Mouse (Mus musculus) heart, adult 2 months (tissue): ENCODE measurements at regions not wholly inside any gene's neighbourhood (a gene's known extent, or its start where the extent isn't known, plus 50 kb on each side); places are given as distances from the start of the nearest gene placed in this dataset.

ENCODE experiments used
- DNase-seq, 2 experiments: peaks; one replicate each; pipeline ENCODE4 v3.0.0; 2021
- H3K27ac ChIP-seq: fragments of 200-600 bp; 2 replicates; pipeline ENCODE4 v1.8.1; 2022
- H3K27me3 ChIP-seq: fragments of 200-500 bp; 2 replicates; pipeline ENCODE4 v1.6.1; 2012; ENCODE audit warnings: mild to moderate bottlenecking, low read length, inconsistent platforms, mixed read lengths; ENCODE audit not compliant: control insufficient read depth, insufficient read depth
- H3K36me3 ChIP-seq: fragments of 200-500 bp; 2 replicates; pipeline ENCODE4 v1.6.1; 2012; ENCODE audit warnings: low read length, inconsistent platforms; ENCODE audit not compliant: control insufficient read depth, insufficient read depth
- H3K4me1 ChIP-seq: fragments of 200-500 bp; 2 replicates; pipeline ENCODE4 v1.6.1; 2011; ENCODE audit warnings: low read length; ENCODE audit not compliant: control insufficient read depth, insufficient read depth
- H3K4me3 ChIP-seq: fragments of 200-600 bp; 2 replicates; pipeline ENCODE4 v1.8.1; 2022
- H3K79me2 ChIP-seq: fragments of 200-500 bp; replicated peaks from 2 replicates; pipeline ENCODE4 v1.6.1; 2012; ENCODE audit warnings: mild to moderate bottlenecking, inconsistent platforms, low read length, moderate library complexity, mixed read lengths; ENCODE audit not compliant: control insufficient read depth, insufficient read depth
- H3K9ac ChIP-seq: fragments of 200-500 bp; 2 replicates; pipeline ENCODE4 v1.6.1; 2012; ENCODE audit warnings: low read depth, mild to moderate bottlenecking, control low read depth, inconsistent platforms, low read length, mixed read lengths
- CTCF ChIP-seq: fragments of 200-600 bp; IDR thresholded peaks from 2 replicates; pipeline ENCODE4 v1.8.1; 2022; ENCODE audit warnings: antibody characterized with exemption, mild to moderate bottlenecking, moderate library complexity
- EP300 ChIP-seq: fragments of 200-500 bp; IDR thresholded peaks from 2 replicates; pipeline ENCODE4 v1.6.1; 2011; ENCODE audit warnings: low read depth, low read length, control low read depth; ENCODE audit not compliant: insufficient read depth
- POLR2A ChIP-seq: fragments of 200-500 bp; IDR thresholded peaks from 2 replicates; pipeline ENCODE4 v1.6.1; 2011; ENCODE audit warnings: mild to moderate bottlenecking, low read depth, low read length, control low read depth; ENCODE audit not compliant: insufficient read depth
- WGBS: fragments of 180-500 bp; shearing (Covaris S2); methylation state at CpG from one replicate; pipeline ENCODE4 v1.1.7; 2018; 5-methylcytosine and 5-hydroxymethylcytosine counted together
- intact Hi-C: fragments of 180-260 bp; cut with DNase I; formaldehyde crosslinking; loops from one replicate; pipeline ENCODE4 v1.15.1; 2025

- intact Hi-C loops: no loop called here
- Histone ChIP-seq H3K27ac (no peak overlapping the region), H3K27me3 (no peaks in the 10 kb centered on the region), H3K4me1 (peaks cover 2% of the 10 kb centered on the region), H3K36me3 (no peaks in the 10 kb centered on the region; the same call in none of the 2 replicates), H3K9ac (no peak overlapping the region), H3K4me3 (no peak overlapping the region), H3K79me2 (no peaks in the 10 kb centered on the region)
- no peak for TF ChIP-seq POLR2A
- no peak for TF ChIP-seq CTCF
- no peak for TF ChIP-seq EP300
- no peak for DNase-seq
- WGBS: 30% methylated on average over 5 of the region's 5 CpGs
Observed at GRCm38 (mm10) chr2:50810336-50811066, 338.4 kb downstream of the Rnd3 start.

DNA sequence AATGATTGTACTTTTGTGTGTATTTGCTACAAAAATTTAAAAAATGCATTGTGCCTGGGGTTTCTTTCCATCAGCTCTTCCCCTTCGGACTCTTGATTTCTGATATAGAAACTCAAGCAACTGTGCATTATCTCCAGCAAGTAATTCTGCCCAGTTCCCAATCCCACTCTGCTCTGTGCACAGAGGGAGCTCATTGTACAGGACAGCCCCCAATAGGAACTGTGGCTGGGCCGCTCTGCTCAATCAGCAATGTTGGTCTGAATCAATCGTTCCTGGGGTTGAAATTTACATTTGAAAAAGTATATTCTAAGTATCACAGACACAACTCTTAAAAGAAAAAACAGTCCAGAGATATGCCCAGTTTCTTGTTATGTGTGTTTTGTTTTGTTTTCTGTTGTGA lies 339.1 kb downstream of the Rnd3 start:
- H3K9ac ChIP-seq: no peak overlapping the region
- H3K27ac ChIP-seq: no peak overlapping the region
- no peak for DNase-seq
- TF ChIP-seq POLR2A (no peak), EP300 (no peak), CTCF (no peak)
- no peaks in the 10 kb centered on the region for H3K79me2 ChIP-seq
- no peaks in the 10 kb centered on the region; the same call in none of the 2 replicates for H3K36me3 ChIP-seq
- intact Hi-C loops: no loop called here
- no peak overlapping the region for H3K4me3 ChIP-seq
- H3K4me1 ChIP-seq: peaks cover 2% of the 10 kb centered on the region
- no peaks in the 10 kb centered on the region for H3K27me3 ChIP-seq
- 70% methylated on average over 3 of the region's 3 CpGs for WGBS

DNA sequence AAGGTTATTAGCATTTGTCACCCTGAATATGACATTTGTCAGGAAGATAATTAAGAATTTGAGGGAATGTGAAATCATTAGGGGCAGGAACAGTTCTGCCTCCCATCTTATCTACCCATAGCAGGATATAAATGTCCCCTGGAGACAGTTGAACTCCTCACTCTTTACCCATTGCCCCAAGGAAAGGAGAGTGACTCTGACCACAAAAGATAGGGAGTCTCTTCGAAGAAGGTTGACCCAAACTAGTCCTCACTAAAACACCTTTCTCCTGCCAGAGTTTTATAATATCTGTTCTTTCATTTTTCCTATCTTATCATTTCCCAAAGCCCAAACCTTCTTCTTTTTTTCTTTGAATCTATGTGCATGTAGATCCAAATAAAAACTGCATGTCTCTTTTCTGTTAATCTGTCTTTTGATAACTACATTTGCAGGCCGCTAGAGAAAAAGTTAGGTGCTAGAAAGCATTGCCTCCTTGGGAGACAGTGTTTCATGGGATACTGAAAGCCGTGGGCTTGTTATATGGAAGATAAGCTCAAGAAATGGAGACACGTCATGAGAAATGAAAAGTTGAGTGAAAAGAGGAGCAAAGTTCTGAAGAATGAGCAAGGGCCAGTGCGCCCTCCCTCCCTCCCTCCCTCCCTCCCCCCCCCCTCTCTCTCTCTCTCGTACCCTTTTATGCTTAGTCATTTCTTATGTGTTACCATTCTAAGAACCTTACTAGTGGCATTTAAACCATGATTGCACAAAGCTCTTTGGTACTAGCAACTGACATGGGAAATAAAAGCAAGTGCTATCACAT lies 341.6 kb downstream of the Rnd3 start:
- Histone ChIP-seq H3K4me3 (no peak overlapping the region), H3K27ac (no peak overlapping the region), H3K36me3 (no peaks in the 10 kb centered on the region; the same call in none of the 2 replicates), H3K27me3 (no peaks in the 10 kb centered on the region), H3K79me2 (no peaks in the 10 kb centered on the region), H3K9ac (no peak overlapping the region), H3K4me1 (no peaks in the 10 kb centered on the region)
- no peak for DNase-seq
- intact Hi-C loops: no loop called here
- WGBS: 79% methylated on average over 6 of the region's 6 CpGs
- TF ChIP-seq POLR2A (no peak), EP300 (no peak), CTCF (no peak)

DNA sequence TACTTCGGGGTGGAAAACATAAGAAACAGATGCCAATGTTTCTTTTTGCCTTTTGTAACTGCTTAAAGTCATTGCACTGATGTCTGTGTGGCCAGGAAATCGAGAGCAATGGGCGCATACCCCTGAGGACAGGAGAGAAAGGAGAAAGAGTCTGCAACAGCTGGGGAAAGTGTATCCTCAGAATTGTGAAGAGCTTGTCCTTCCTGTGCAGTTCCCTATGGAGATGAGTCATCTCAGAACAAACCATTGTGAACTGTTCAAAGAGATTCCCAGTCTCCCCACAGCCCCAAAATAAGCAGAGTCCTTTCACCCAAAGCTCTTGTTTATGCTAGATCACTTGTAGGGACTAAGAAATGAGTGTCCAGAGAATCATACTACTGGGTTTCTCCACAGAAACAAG lies 343.3 kb downstream of the Rnd3 start:
- intact Hi-C loops: no loop called here
- H3K36me3 ChIP-seq: no peaks in the 10 kb centered on the region; the same call in none of the 2 replicates
- no peak overlapping the region for H3K4me3 ChIP-seq
- WGBS: 37% methylated on average over 3 of the region's 3 CpGs
- H3K27me3 ChIP-seq: no peaks in the 10 kb centered on the region
- no peak for DNase-seq
- no peaks in the 10 kb centered on the region for H3K79me2 ChIP-seq
- TF ChIP-seq POLR2A: no peak
- no peak for TF ChIP-seq CTCF
- TF ChIP-seq EP300: no peak
- peak overlapping the region; percentile 41 for H3K27ac ChIP-seq
- no peaks in the 10 kb centered on the region for H3K4me1 ChIP-seq
- H3K9ac ChIP-seq: no peak overlapping the region

- Histone ChIP-seq H3K27me3 (no peaks in the 10 kb centered on the region), H3K4me1 (no peaks in the 10 kb centered on the region; the same call in 1 of the 2 replicates), H3K27ac (no peak overlapping the region), H3K9ac (no peak overlapping the region), H3K4me3 (no peak overlapping the region), H3K79me2 (no peaks in the 10 kb centered on the region), H3K36me3 (no peaks in the 10 kb centered on the region)
- TF ChIP-seq POLR2A: no peak
- no peak for TF ChIP-seq EP300
- TF ChIP-seq CTCF: no peak
- no peak for DNase-seq
- intact Hi-C loops: no loop called here
- WGBS: 81% methylated on average over 3 of the region's 3 CpGs
Observed at GRCm38 (mm10) chr2:50796087-50796486, 352.8 kb downstream of the Rnd3 start.

DNA sequence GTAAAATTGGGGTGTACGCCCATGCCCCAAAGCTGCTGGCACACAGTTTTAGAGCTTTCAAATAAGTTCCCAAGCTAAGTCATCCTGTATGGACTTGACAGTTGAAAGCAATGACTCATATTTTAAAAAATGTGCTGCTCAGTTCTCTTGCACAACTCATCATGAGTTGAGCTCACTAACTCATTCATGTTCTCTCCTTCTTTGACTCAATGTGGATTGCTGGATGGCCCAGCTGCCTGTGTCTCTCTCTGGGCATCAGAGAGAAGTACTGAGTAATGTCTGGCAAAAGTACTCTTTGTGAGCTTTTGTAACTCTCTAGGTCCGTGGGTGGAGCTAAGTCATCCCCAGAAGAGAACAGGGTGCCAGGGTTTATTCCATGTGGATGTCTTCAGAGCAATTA lies 355.3 kb downstream of the Rnd3 start:
- H3K9ac ChIP-seq: no peak overlapping the region
- H3K36me3 ChIP-seq: no peaks in the 10 kb centered on the region
- no peaks in the 10 kb centered on the region for H3K27me3 ChIP-seq
- 76% methylated on average over 2 of the region's 2 CpGs for WGBS
- no peaks in the 10 kb centered on the region for H3K79me2 ChIP-seq
- H3K27ac ChIP-seq: peak overlapping the region; percentile 53
- no peak overlapping the region for H3K4me3 ChIP-seq
- peak; percentile 49 to 56 for DNase-seq
- no peak for TF ChIP-seq EP300
- no peak for TF ChIP-seq POLR2A
- no peak for TF ChIP-seq CTCF
- intact Hi-C loops: no loop called here
- H3K4me1 ChIP-seq: peaks cover 3% of the 10 kb centered on the region
